Mouse (Mus musculus): Measurements from ENCODE around the gene Tas2r144. TPM values are rescaled to one million over a fixed set of nuclear protein-coding genes. Genes with fewer than 3 reads are reported as not detected.

Gene Tas2r144
- polyA plus RNA-seq, 1 experiment, result not detected

GRCm38 (mm10) chr6:42227240-42228101 lies 12.3 kb downstream of the Tas2r144 start:
- no peaks in the 10 kb centered on the region for H3K27me3 ChIP-seq (ENCODE audit: control insufficient read depth, insufficient read depth, low read length)
- H3K36me3 ChIP-seq (ENCODE audit: control insufficient read depth, insufficient read depth, low read length), result no peaks in the 10 kb centered on the region
- no peak overlapping the region for H3K27ac ChIP-seq (ENCODE audit: control insufficient read depth, insufficient read depth, low read depth, low read length)
- no peaks in the 10 kb centered on the region for H3K4me1 ChIP-seq (ENCODE audit: control insufficient read depth, insufficient read depth, low read length)
- no peak overlapping the region for H3K4me3 ChIP-seq (ENCODE audit: control insufficient read depth, low read depth, low read length)
- peak; percentile 29; the same call in 1 of the 2 replicates for TF ChIP-seq CTCF (IDR thresholded peaks at IDR 0.05; ENCODE audit: control insufficient read depth, insufficient read depth, insufficient replicate concordance, low read depth, low read length)
- no peak for TF ChIP-seq POLR2A (IDR thresholded peaks at IDR 0.05; ENCODE audit: control insufficient read depth, low read depth, low read length)

GRCm38 (mm10) chr6:42229610-42230009 lies 14.5 kb downstream of the Tas2r144 start:
- no peaks in the 10 kb centered on the region for H3K36me3 ChIP-seq (ENCODE audit: control insufficient read depth, insufficient read depth, low read length)
- no peak overlapping the region for H3K27ac ChIP-seq (ENCODE audit: control insufficient read depth, insufficient read depth, low read depth, low read length)
- H3K27me3 ChIP-seq (ENCODE audit: control insufficient read depth, insufficient read depth, low read length), result no peaks in the 10 kb centered on the region
- TF ChIP-seq CTCF (IDR thresholded peaks at IDR 0.05; ENCODE audit: control insufficient read depth, insufficient read depth, insufficient replicate concordance, low read depth, low read length), result no peak
- TF ChIP-seq POLR2A (IDR thresholded peaks at IDR 0.05; ENCODE audit: control insufficient read depth, low read depth, low read length), result no peak
- H3K4me3 ChIP-seq (ENCODE audit: control insufficient read depth, low read depth, low read length), result no peak overlapping the region
- no peaks in the 10 kb centered on the region for H3K4me1 ChIP-seq (ENCODE audit: control insufficient read depth, insufficient read depth, low read length)

- H3K36me3 ChIP-seq (ENCODE audit: control insufficient read depth, insufficient read depth, low read length), result no peaks in the 10 kb centered on the region
- H3K4me3 ChIP-seq (ENCODE audit: control insufficient read depth, low read depth, low read length), result no peak overlapping the region
- no peak for TF ChIP-seq POLR2A (IDR thresholded peaks at IDR 0.05; ENCODE audit: control insufficient read depth, low read depth, low read length)
- TF ChIP-seq CTCF (IDR thresholded peaks at IDR 0.05; ENCODE audit: control insufficient read depth, insufficient read depth, insufficient replicate concordance, low read depth, low read length), result no peak
- no peak overlapping the region for H3K27ac ChIP-seq (ENCODE audit: control insufficient read depth, insufficient read depth, low read depth, low read length)
- H3K4me1 ChIP-seq (ENCODE audit: control insufficient read depth, insufficient read depth, low read length), result no peaks in the 10 kb centered on the region
- H3K27me3 ChIP-seq (ENCODE audit: control insufficient read depth, insufficient read depth, low read length), result no peaks in the 10 kb centered on the region
Observed at GRCm38 (mm10) chr6:42231191-42231590, 16.1 kb downstream of the Tas2r144 start.

- no peak overlapping the region for H3K4me3 ChIP-seq (ENCODE audit: control insufficient read depth, low read depth, low read length)
- no peaks in the 10 kb centered on the region for H3K36me3 ChIP-seq (ENCODE audit: control insufficient read depth, insufficient read depth, low read length)
- H3K27me3 ChIP-seq (ENCODE audit: control insufficient read depth, insufficient read depth, low read length), result no peaks in the 10 kb centered on the region
- no peak overlapping the region for H3K27ac ChIP-seq (ENCODE audit: control insufficient read depth, insufficient read depth, low read depth, low read length)
- TF ChIP-seq POLR2A (IDR thresholded peaks at IDR 0.05; ENCODE audit: control insufficient read depth, low read depth, low read length) (no peak), CTCF (IDR thresholded peaks at IDR 0.05; ENCODE audit: control insufficient read depth, insufficient read depth, insufficient replicate concordance, low read depth, low read length) (no peak)
- no peaks in the 10 kb centered on the region for H3K4me1 ChIP-seq (ENCODE audit: control insufficient read depth, insufficient read depth, low read length)
Observed at GRCm38 (mm10) chr6:42237276-42237805, 22.2 kb downstream of the Tas2r144 start.

GRCm38 (mm10) chr6:42241311-42242045 lies 26.4 kb downstream of the Tas2r144 start:
- no peak overlapping the region for H3K27ac ChIP-seq (ENCODE audit: control insufficient read depth, insufficient read depth, low read depth, low read length)
- H3K36me3 ChIP-seq (ENCODE audit: control insufficient read depth, insufficient read depth, low read length), result no peaks in the 10 kb centered on the region
- H3K27me3 ChIP-seq (ENCODE audit: control insufficient read depth, insufficient read depth, low read length), result no peaks in the 10 kb centered on the region
- TF ChIP-seq CTCF (IDR thresholded peaks at IDR 0.05; ENCODE audit: control insufficient read depth, insufficient read depth, insufficient replicate concordance, low read depth, low read length) (no peak), POLR2A (IDR thresholded peaks at IDR 0.05; ENCODE audit: control insufficient read depth, low read depth, low read length) (no peak)
- H3K4me1 ChIP-seq (ENCODE audit: control insufficient read depth, insufficient read depth, low read length), result peaks cover 2% of the 10 kb centered on the region; the same call in 1 of the 2 replicates
- H3K4me3 ChIP-seq (ENCODE audit: control insufficient read depth, low read depth, low read length), result no peak overlapping the region

GRCm38 (mm10) chr6:42245711-42246353 lies 30.7 kb downstream of the Tas2r144 start, which contains the start of gene Gstk1:
TSS of gene Gstk1 (plus strand) at chr6:42245935.
- Histone ChIP-seq H3K4me1 (ENCODE audit: control insufficient read depth, insufficient read depth, low read length) (peaks cover 2% of the 10 kb centered on the region; the same call in 1 of the 2 replicates), H3K36me3 (ENCODE audit: control insufficient read depth, insufficient read depth, low read length) (no peaks in the 10 kb centered on the region), H3K4me3 (ENCODE audit: control insufficient read depth, low read depth, low read length) (peak within 1 kb of the TSS; percentile 43), H3K27ac (ENCODE audit: control insufficient read depth, insufficient read depth, low read depth, low read length) (no peak within 1 kb of the TSS), H3K27me3 (ENCODE audit: control insufficient read depth, insufficient read depth, low read length) (no peaks in the 10 kb centered on the region)
- TF ChIP-seq POLR2A (IDR thresholded peaks at IDR 0.05; ENCODE audit: control insufficient read depth, low read depth, low read length) (0 out of 2 replicates have a peak, but pooled peaks have one; percentile 24), CTCF (IDR thresholded peaks at IDR 0.05; ENCODE audit: control insufficient read depth, insufficient read depth, insufficient replicate concordance, low read depth, low read length) (no peak)

All from testis, adult 2 months (tissue).